Mouse (Mus musculus) kidney, embryonic 15.5 days (tissue): ENCODE measurements around the gene Rrp7a. TPM values are rescaled to one million over a fixed set of nuclear protein-coding genes. Genes with fewer than 3 reads are reported as not detected.

ENCODE experiments used
- ATAC-seq: fragments of 200-750 bp; cut with Nextera tagmentation; replicated peaks from 2 replicates; pipeline ENCODE4 v1.8.0; 2017; ENCODE audit warnings: moderate TSS enrichment; ENCODE audit not compliant: low FRiP score
- H3K27ac ChIP-seq: fragments of 300-500 bp; sonication (generic); 2 replicates; pipeline ENCODE4 v1.5.1; 2015; ENCODE audit warnings: mild to moderate bottlenecking, inconsistent platforms
- H3K27me3 ChIP-seq: fragments of 300-500 bp; sonication (generic); 2 replicates; pipeline ENCODE4 v1.6.1; 2015; ENCODE audit warnings: inconsistent platforms
- H3K36me3 ChIP-seq: fragments of 300-500 bp; sonication (generic); 2 replicates; pipeline ENCODE4 v1.6.1; 2015; ENCODE audit warnings: inconsistent platforms
- H3K4me1 ChIP-seq: fragments of 300-500 bp; sonication (generic); 2 replicates; pipeline ENCODE4 v1.6.1; 2015; ENCODE audit warnings: inconsistent platforms
- H3K4me2 ChIP-seq: fragments of 300-500 bp; sonication (generic); 2 replicates; pipeline ENCODE4 v1.6.1; 2015; ENCODE audit warnings: moderate library complexity, mild to moderate bottlenecking, inconsistent platforms
- H3K4me3 ChIP-seq: fragments of 300-500 bp; sonication (generic); replicated peaks from 2 replicates; pipeline ENCODE4 v1.5.1; 2015; ENCODE audit warnings: mild to moderate bottlenecking, inconsistent platforms
- H3K9ac ChIP-seq: fragments of 300-500 bp; sonication (generic); 2 replicates; pipeline ENCODE4 v1.6.1; 2015; ENCODE audit warnings: mild to moderate bottlenecking, inconsistent platforms
- H3K9me3 ChIP-seq: fragments of 300-500 bp; sonication (generic); replicated peaks from 2 replicates; pipeline ENCODE4 v1.6.1; 2016; ENCODE audit warnings: inconsistent platforms
- WGBS: fragments of 180-500 bp; shearing (Covaris S2); methylation state at CpG from one replicate; pipeline ENCODE4 v1.1.7; 2015; ENCODE audit warnings: mixed read lengths; 5-methylcytosine and 5-hydroxymethylcytosine counted together
- polyA plus RNA-seq: library from polyadenylated mRNA; unstranded; fragments of >200 nt; fragmentation: Nextera tagmentation; extraction: Ambion mirVana; gene quantifications from 2 replicates; pipeline ENCODE4 v1.2.1, GENCODE M21; 2015

Rrp7a gene
- polyA plus RNA-seq, 1 experiment from 2014 or later = 74.3 TPM

- no peaks in the 10 kb centered on the region for H3K27me3 ChIP-seq
- H3K27ac ChIP-seq = no peak overlapping the region
- 65% methylated on average over 5 of the region's 5 CpGs for WGBS
- H3K4me1 ChIP-seq = peaks cover 10% of the 10 kb centered on the region
- H3K36me3 ChIP-seq = peaks cover 67% of the 10 kb centered on the region
- H3K9ac ChIP-seq = no peak overlapping the region
- no peak overlapping the region for H3K4me2 ChIP-seq
- no peak for ATAC-seq
- H3K9me3 ChIP-seq = no peaks in the 10 kb centered on the region
- no peak overlapping the region for H3K4me3 ChIP-seq
Measured at GRCm38 (mm10) chr15:83124625-83125024, 2.0 kb upstream of the Rrp7a start.

- ATAC-seq = peak; percentile 44
- Histone ChIP-seq H3K4me2 (peak overlapping the region; percentile 84), H3K9ac (peak overlapping the region; percentile 79), H3K27me3 (no peaks in the 10 kb centered on the region), H3K4me1 (peaks cover 10% of the 10 kb centered on the region), H3K9me3 (no peaks in the 10 kb centered on the region), H3K4me3 (peak overlapping the region; percentile 96), H3K36me3 (peaks cover 67% of the 10 kb centered on the region), H3K27ac (peak overlapping the region; percentile 81)
- 3% methylated on average over 43 of the region's 43 CpGs for WGBS
Measured at GRCm38 (mm10) chr15:83121709-83122565, 664 bp downstream of the Rrp7a start.

- no peak overlapping the region for H3K4me3 ChIP-seq
- no peak overlapping the region for H3K27ac ChIP-seq
- H3K27me3 ChIP-seq = no peaks in the 10 kb centered on the region
- peaks cover 10% of the 10 kb centered on the region for H3K4me1 ChIP-seq
- H3K4me2 ChIP-seq = no peak overlapping the region
- ATAC-seq = no peak
- H3K9me3 ChIP-seq = no peaks in the 10 kb centered on the region
- 71% methylated on average over 7 of the region's 7 CpGs for WGBS
- H3K9ac ChIP-seq = no peak overlapping the region
- H3K36me3 ChIP-seq = peaks cover 68% of the 10 kb centered on the region
Measured at GRCm38 (mm10) chr15:83118360-83118759, 4.2 kb downstream of the Rrp7a start.

- no peaks in the 10 kb centered on the region for H3K9me3 ChIP-seq
- H3K27ac ChIP-seq = no peak overlapping the region
- H3K9ac ChIP-seq = no peak overlapping the region
- H3K4me3 ChIP-seq = no peak overlapping the region
- peaks cover 7% of the 10 kb centered on the region for H3K4me1 ChIP-seq
- H3K4me2 ChIP-seq = no peak overlapping the region
- H3K27me3 ChIP-seq = no peaks in the 10 kb centered on the region
- peaks cover 60% of the 10 kb centered on the region for H3K36me3 ChIP-seq
- 72% methylated on average over 6 of the region's 6 CpGs for WGBS
- no peak for ATAC-seq
Measured at GRCm38 (mm10) chr15:83115071-83115470, 7.5 kb downstream of the Rrp7a start.

GRCm38 (mm10) chr15:83114106-83114505, 8.5 kb downstream of the Rrp7a start:
- WGBS = 71% methylated on average over 9 of the region's 9 CpGs
- Histone ChIP-seq H3K36me3 (peaks cover 51% of the 10 kb centered on the region), H3K9ac (no peak overlapping the region), H3K4me1 (peaks cover 7% of the 10 kb centered on the region), H3K27me3 (no peaks in the 10 kb centered on the region), H3K4me3 (no peak overlapping the region), H3K27ac (no peak overlapping the region), H3K4me2 (no peak overlapping the region), H3K9me3 (no peaks in the 10 kb centered on the region)
- no peak for ATAC-seq

GRCm38 (mm10) chr15:83112898-83113297, 9.7 kb downstream of the Rrp7a start:
- Histone ChIP-seq H3K36me3 (peaks cover 39% of the 10 kb centered on the region), H3K4me2 (no peak overlapping the region), H3K4me3 (no peak overlapping the region), H3K27me3 (no peaks in the 10 kb centered on the region), H3K9me3 (no peaks in the 10 kb centered on the region), H3K27ac (no peak overlapping the region), H3K9ac (no peak overlapping the region), H3K4me1 (peaks cover 7% of the 10 kb centered on the region)
- 8% methylated on average over 11 of the region's 11 CpGs for WGBS
- ATAC-seq = peak; percentile 71

GRCm38 (mm10) chr15:83111874-83112273, 10.7 kb downstream of the Rrp7a start:
- WGBS = 78% methylated on average over 7 of the region's 7 CpGs
- H3K27ac ChIP-seq = no peak overlapping the region
- peaks cover 7% of the 10 kb centered on the region for H3K4me1 ChIP-seq
- ATAC-seq = no peak
- no peak overlapping the region for H3K9ac ChIP-seq
- peaks cover 29% of the 10 kb centered on the region for H3K36me3 ChIP-seq
- H3K4me3 ChIP-seq = no peak overlapping the region
- H3K4me2 ChIP-seq = no peak overlapping the region
- no peaks in the 10 kb centered on the region for H3K9me3 ChIP-seq
- H3K27me3 ChIP-seq = no peaks in the 10 kb centered on the region

- Histone ChIP-seq H3K9me3 (no peaks in the 10 kb centered on the region), H3K27me3 (no peaks in the 10 kb centered on the region), H3K9ac (no peak overlapping the region), H3K4me1 (peaks cover 7% of the 10 kb centered on the region), H3K4me2 (no peak overlapping the region), H3K36me3 (peaks cover 23% of the 10 kb centered on the region), H3K4me3 (no peak overlapping the region), H3K27ac (no peak overlapping the region)
- 61% methylated on average over 6 of the region's 6 CpGs for WGBS
- ATAC-seq = no peak
Measured at GRCm38 (mm10) chr15:83111290-83111689, 11.3 kb downstream of the Rrp7a start.

GRCm38 (mm10) chr15:83107814-83108213, 14.8 kb downstream of the Rrp7a start:
- 47% methylated on average over 6 of the region's 6 CpGs for WGBS

GRCm38 (mm10) chr15:83106426-83106825, 16.2 kb downstream of the Rrp7a start:
- Histone ChIP-seq H3K36me3 (peaks cover 10% of the 10 kb centered on the region; the same call in 1 of the 2 replicates), H3K9ac (no peak overlapping the region), H3K4me2 (no peak overlapping the region), H3K27me3 (no peaks in the 10 kb centered on the region), H3K27ac (no peak overlapping the region), H3K4me3 (no peak overlapping the region), H3K9me3 (no peaks in the 10 kb centered on the region), H3K4me1 (peaks cover 6% of the 10 kb centered on the region)
- ATAC-seq = no peak
- 61% methylated on average over 6 of the region's 6 CpGs for WGBS

More at GRCm38 (mm10) chr15:83107814-83108213, 14.8 kb downstream of the Rrp7a start:
- Histone ChIP-seq H3K9me3 (no peaks in the 10 kb centered on the region), H3K27me3 (no peaks in the 10 kb centered on the region), H3K4me2 (no peak overlapping the region), H3K9ac (no peak overlapping the region), H3K27ac (no peak overlapping the region), H3K4me1 (peaks cover 4% of the 10 kb centered on the region; the same call in 1 of the 2 replicates), H3K36me3 (peaks cover 10% of the 10 kb centered on the region; the same call in 1 of the 2 replicates), H3K4me3 (no peak overlapping the region)
- ATAC-seq = no peak

- no peak overlapping the region for H3K4me3 ChIP-seq
- peaks cover 24% of the 10 kb centered on the region for H3K4me1 ChIP-seq
- 69% methylated on average over 1 of the region's 1 CpGs for WGBS
- no peak overlapping the region for H3K4me2 ChIP-seq
- H3K27me3 ChIP-seq = peaks cover 9% of the 10 kb centered on the region; the same call in 1 of the 2 replicates
- no peak overlapping the region for H3K27ac ChIP-seq
- no peak overlapping the region for H3K9ac ChIP-seq
- H3K36me3 ChIP-seq = peaks cover 7% of the 10 kb centered on the region; the same call in 1 of the 2 replicates
- H3K9me3 ChIP-seq = no peaks in the 10 kb centered on the region
- ATAC-seq = no peak
Measured at GRCm38 (mm10) chr15:83103111-83103510, 19.5 kb downstream of the Rrp7a start.

- 2% methylated on average over 8 of the region's 8 CpGs for WGBS
- Histone ChIP-seq H3K36me3 (0 out of 2 replicates have a peak, but pooled peaks cover under 1% of the 10 kb centered on the region), H3K9me3 (no peaks in the 10 kb centered on the region), H3K4me1 (peaks cover 24% of the 10 kb centered on the region), H3K4me2 (peak overlapping the region; percentile 86), H3K27ac (peak overlapping the region; percentile 65), H3K9ac (peak overlapping the region; percentile 75), H3K27me3 (peaks cover 13% of the 10 kb centered on the region; the same call in 1 of the 2 replicates), H3K4me3 (peak overlapping the region; percentile 62)
- ATAC-seq = peak; percentile 73
Measured at GRCm38 (mm10) chr15:83100332-83100662, 22.3 kb downstream of the Rrp7a start.
